In genomic region chr13:37966256-37967051, GRCm38 (mm10) we compare ENCODE assay signal across 10 mouse cellular contexts. TPM values are rescaled to one million over a fixed set of nuclear protein-coding genes. Genes with fewer than 3 reads are reported as not detected.
DNase-seq lines count a peak whose midpoint lies in the region; ATAC-seq and TF ChIP-seq lines count a peak whose summit lies in the region.
"Had no signal": no experiment of that assay in that cellular context is flagged by ENCODE, and none has a peak within 500 bp of the region (broad histone marks: within the 10 kb centered on the region; RNA-seq: fewer than 3 reads in every experiment).

No protein-coding gene starts in this region.

- no peak overlapping the region for H3K27ac ChIP-seq in heart, embryonic 12.5 days (ENCODE audit: poor library complexity, severe bottlenecking)
- peak overlapping the region; percentile 36; the same call in 1 of the 2 replicates for H3K27ac ChIP-seq in lung, embryonic 14.5 days (ENCODE audit: low read depth)
- peak overlapping the region; percentile 83 for H3K27ac ChIP-seq in liver, embryonic 13.5 days
- H3K27ac ChIP-seq: heart, adult 2 months had no signal

- H3K4me1 ChIP-seq in heart, embryonic 12.5 days (replicated peaks): peaks cover 46% of the 10 kb centered on the region
- H3K4me1 ChIP-seq in lung, embryonic 14.5 days (ENCODE audit: insufficient read depth): peaks cover 14% of the 10 kb centered on the region
- peaks cover 65% of the 10 kb centered on the region for H3K4me1 ChIP-seq in liver, embryonic 13.5 days (replicated peaks)

- no peak overlapping the region for H3K4me3 ChIP-seq in heart, embryonic 12.5 days
- H3K4me3 ChIP-seq in lung, embryonic 14.5 days (ENCODE audit: low read depth, low read length): no peak overlapping the region
- no peak overlapping the region for H3K4me3 ChIP-seq in liver, embryonic 13.5 days (replicated peaks)
- H3K4me3 ChIP-seq: heart, adult 2 months had no signal

- DNase-seq in heart, adult 11 months: peak; percentile 89
- no peak for DNase-seq in lung, embryonic 14.5 days
- DNase-seq in lung, postnatal 25 days (ENCODE audit: low spot score): no peak
- DNase-seq in Muller cell, postnatal 12 days (ENCODE audit: inconsistent ontology term): peak; percentile 52
- DNase-seq in liver, embryonic 13.5 days: no peak
- DNase-seq in layer of hippocampus, postnatal 10 days (ENCODE audit: low spot score in 2 of 2): no peak
- no peak for DNase-seq in left cerebral cortex, adult 11 months (ENCODE audit: low spot score)
- DNase-seq: heart, adult 2 months; thymus, adult 18-20 months had no signal

- no peak overlapping the region for H3K4me2 ChIP-seq in heart, embryonic 12.5 days
- peak overlapping the region; percentile 43; the same call in 1 of the 2 replicates for H3K4me2 ChIP-seq in lung, embryonic 14.5 days
- peak overlapping the region; percentile 77 for H3K4me2 ChIP-seq in liver, embryonic 13.5 days

- H3K9ac ChIP-seq in heart, embryonic 12.5 days: no peak overlapping the region
- H3K9ac ChIP-seq in lung, embryonic 14.5 days: no peak overlapping the region
- peak overlapping the region; percentile 68; the same call in 1 of the 2 replicates for H3K9ac ChIP-seq in liver, embryonic 13.5 days

- no peaks in the 10 kb centered on the region; the same call in 1 of the 2 replicates for H3K36me3 ChIP-seq in heart, embryonic 12.5 days
- no peaks in the 10 kb centered on the region for H3K36me3 ChIP-seq in lung, embryonic 14.5 days (ENCODE audit: insufficient read depth)
- no peaks in the 10 kb centered on the region for H3K36me3 ChIP-seq in liver, embryonic 13.5 days

- no peak for TF ChIP-seq CTCF in lung, embryonic 14.5 days (IDR thresholded peaks at IDR 0.05; ENCODE audit: low read depth)

- H3K9me3 ChIP-seq in heart, embryonic 12.5 days (replicated peaks): no peaks in the 10 kb centered on the region
- no peaks in the 10 kb centered on the region for H3K9me3 ChIP-seq in lung, embryonic 14.5 days (ENCODE audit: low read depth, low read length)
- H3K9me3 ChIP-seq in liver, embryonic 13.5 days (replicated peaks): no peaks in the 10 kb centered on the region

- H3K27me3 ChIP-seq in heart, embryonic 12.5 days (replicated peaks): no peaks in the 10 kb centered on the region
- H3K27me3 ChIP-seq in lung, embryonic 14.5 days (ENCODE audit: insufficient read depth, low read length): no peaks in the 10 kb centered on the region
- H3K27me3 ChIP-seq in liver, embryonic 13.5 days: no peaks in the 10 kb centered on the region

- no peak for ATAC-seq in heart, embryonic 12.5 days (ENCODE audit: insufficient number of reproducible peaks, low FRiP score)
- peak; percentile 43 for ATAC-seq in lung, embryonic 14.5 days (ENCODE audit: insufficient read depth)
- ATAC-seq in liver, embryonic 13.5 days (ENCODE audit: low read depth): no peak

- 76% methylated on average over 15 of the region's 15 CpGs for WGBS in heart, embryonic 12.5 days
- 56% methylated on average over 15 of the region's 15 CpGs for WGBS in lung, embryonic 14.5 days
- WGBS in liver, embryonic 13.5 days (ENCODE audit: insufficient replicate concordance): 74% methylated on average over 15 of the region's 15 CpGs

RNA-seq across cellular contexts. Expression of gene Ssr1, which starts 27.6 kb away (rescaled TPM):
- 124 and 130 TPM in 2 replicates for polyA plus RNA-seq in heart, embryonic 12.5 days (2016; fragmentation: Nextera tagmentation; extraction: Ambion mirVana)
- polyA plus RNA-seq in lung, embryonic 14.5 days (2014; fragmentation: Nextera tagmentation; extraction: Ambion mirVana): 158 and 182 TPM in 2 replicates
- polyA plus RNA-seq in liver, embryonic 13.5 days (2015; fragmentation: Nextera tagmentation; extraction: Ambion mirVana): 93.6 and 119 TPM in 2 replicates
- 10 to 100 TPM; 81.6 to 91.7 TPM for total RNA-seq in layer of hippocampus, postnatal 10 days (2021)

Comparison
In these comparisons a context has a peak if more than half of its experiments do, and no peak if none do; other contexts are left out.
1. DNase-seq: peak in heart, adult 11 months (single experiment) and Muller cell, postnatal 12 days (single experiment); none in lung, embryonic 14.5 days (single experiment), lung, postnatal 25 days (single experiment), liver, embryonic 13.5 days (single experiment), layer of hippocampus, postnatal 10 days (0 of 2) and left cerebral cortex, adult 11 months (single experiment).